Mouse (Mus musculus) cortical plate, adult 2 months (tissue): ENCODE results near the gene Ppm1l. TPM values are rescaled to one million over a fixed set of nuclear protein-coding genes. Genes with fewer than 3 reads are reported as not detected.
"Not testable (repeated sequence)": the region's sequence is repeated elsewhere in the genome, so short reads cannot be mapped to it uniquely, and the experiment has no call there.

ENCODE experiments used
- H3K27ac ChIP-seq: fragments of 200-500 bp; 2 replicates; pipeline ENCODE4 v1.5.1; 2012; ENCODE audit warnings: low read length, control low read depth, inconsistent platforms; ENCODE audit not compliant: insufficient read depth
- H3K4me1 ChIP-seq: fragments of 200-500 bp; 2 replicates; pipeline ENCODE4 v1.6.1; 2011; ENCODE audit warnings: low read length; ENCODE audit not compliant: control insufficient read depth, insufficient read depth
- H3K4me3 ChIP-seq: fragments of 200-500 bp; 2 replicates; pipeline ENCODE4 v1.5.1; 2011; ENCODE audit warnings: mild to moderate bottlenecking, low read length, control low read depth; ENCODE audit not compliant: insufficient read depth
- CTCF ChIP-seq: fragments of 200-500 bp; IDR thresholded peaks from 2 replicates; pipeline ENCODE4 v1.5.1; 2011; ENCODE audit warnings: mild to moderate bottlenecking, control low read depth, low read length; ENCODE audit not compliant: insufficient read depth; ENCODE audit errors: extremely low read depth
- POLR2A ChIP-seq: fragments of 200-500 bp; IDR thresholded peaks from 2 replicates; pipeline ENCODE4 v1.6.1; 2011; ENCODE audit warnings: mild to moderate bottlenecking, low read length, control low read depth; ENCODE audit not compliant: insufficient read depth; ENCODE audit errors: extremely low read depth
- polyA plus RNA-seq: library from polyadenylated mRNA; depleted of rRNA; stranded (reverse); fragments of >200 nt; gene quantifications from 2 replicates; pipeline ENCODE4 v1.2.3, GENCODE M21; 2012

Gene Ppm1l
- polyA plus RNA-seq, 1 experiment = 35.3 TPM

- TF ChIP-seq POLR2A (no peak), CTCF (no peak)
- Histone ChIP-seq H3K4me1 (no peaks in the 10 kb centered on the region; the same call in 1 of the 2 replicates), H3K4me3 (no peak overlapping the region), H3K27ac (no peak overlapping the region)
These were observed 76.4 kb downstream of the Ppm1l start for GRCm38 (mm10) chr3:69393079-69393478.

GRCm38 (mm10) chr3:69393991-69394390 is 77.3 kb downstream of the Ppm1l start:
- Histone ChIP-seq H3K27ac (no peak overlapping the region), H3K4me1 (no peaks in the 10 kb centered on the region; the same call in 1 of the 2 replicates), H3K4me3 (no peak overlapping the region)
- no peak for TF ChIP-seq POLR2A
- TF ChIP-seq CTCF = no peak

GRCm38 (mm10) chr3:69395084-69395483 is 78.4 kb downstream of the Ppm1l start:
- no peak for TF ChIP-seq POLR2A
- TF ChIP-seq CTCF = no peak
- Histone ChIP-seq H3K4me1 (no peaks in the 10 kb centered on the region; the same call in 1 of the 2 replicates), H3K4me3 (no peak overlapping the region), H3K27ac (no peak overlapping the region)

- no peaks in the 10 kb centered on the region; the same call in 1 of the 2 replicates for H3K4me1 ChIP-seq
- no peak for TF ChIP-seq POLR2A
- peak; percentile 36 for TF ChIP-seq CTCF
- H3K27ac ChIP-seq = no peak overlapping the region
- no peak overlapping the region for H3K4me3 ChIP-seq
These were observed 81.1 kb downstream of the Ppm1l start for GRCm38 (mm10) chr3:69397733-69398132.

- no peak for TF ChIP-seq CTCF
- H3K27ac ChIP-seq = no peak overlapping the region
- H3K4me1 ChIP-seq = no peaks in the 10 kb centered on the region
- no peak overlapping the region for H3K4me3 ChIP-seq
These were observed 82.7 kb downstream of the Ppm1l start for GRCm38 (mm10) chr3:69399336-69399735.

DNA sequence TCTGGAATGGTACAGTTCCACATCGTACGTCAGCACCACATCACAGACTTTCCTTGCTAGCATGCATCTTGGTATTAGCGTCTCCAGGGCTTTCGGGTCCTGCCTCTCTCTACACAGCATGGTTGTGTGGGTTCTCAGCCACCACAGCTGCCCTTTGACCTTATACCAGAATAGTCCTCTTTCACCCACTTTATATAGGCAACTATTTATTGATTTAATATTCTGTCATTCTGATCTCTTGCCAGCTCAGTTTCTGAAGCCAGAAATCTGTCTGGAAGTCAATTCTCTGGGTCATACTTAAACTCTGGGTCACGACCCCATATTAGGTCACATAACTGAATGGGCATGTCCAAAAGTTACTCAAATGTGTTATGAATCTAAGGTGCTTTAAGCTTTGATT is 86.5 kb downstream of the Ppm1l start:
- Histone ChIP-seq H3K27ac (no peak overlapping the region), H3K4me1 (no peaks in the 10 kb centered on the region), H3K4me3 (no peak overlapping the region)
- no peak for TF ChIP-seq CTCF
- no peak for TF ChIP-seq POLR2A

DNA sequence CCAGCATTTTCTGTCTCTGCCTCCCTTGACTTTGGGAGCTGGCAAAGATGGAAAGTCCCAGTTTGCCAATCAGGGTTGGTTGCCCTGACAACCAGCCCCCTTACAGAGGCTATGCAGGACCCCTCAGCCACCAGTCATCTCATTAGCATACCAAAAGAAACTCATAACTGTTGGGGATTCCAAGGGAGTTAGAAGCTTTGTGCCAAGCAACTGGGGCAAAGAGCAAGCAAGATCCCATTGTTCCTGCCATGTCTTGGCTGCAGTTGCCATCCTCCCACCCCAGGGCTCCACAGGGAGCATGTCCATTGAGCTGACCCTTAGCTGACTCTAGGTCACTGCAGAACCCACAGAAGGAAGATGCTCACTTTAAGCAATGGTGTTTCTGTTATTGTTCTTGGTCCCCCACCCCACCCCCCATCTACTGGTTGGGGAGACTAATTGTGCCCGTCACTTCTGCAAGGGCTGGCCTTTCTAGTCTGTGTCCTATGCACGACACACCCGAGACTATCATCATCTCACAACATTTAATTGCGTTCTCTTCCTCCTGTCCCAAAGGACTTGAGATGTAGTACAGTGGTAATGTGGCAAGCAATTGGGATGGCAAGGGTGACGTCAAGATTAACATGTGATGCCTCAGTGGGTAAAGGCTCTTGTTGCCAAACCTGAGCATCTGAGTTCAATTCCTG is 89.7 kb downstream of the Ppm1l start:
- Histone ChIP-seq H3K4me1 (no peaks in the 10 kb centered on the region), H3K4me3 (no peak overlapping the region), H3K27ac (no peak overlapping the region)
- TF ChIP-seq CTCF (no peak), POLR2A (no peak)

GRCm38 (mm10) chr3:69408064-69408463 is 91.4 kb downstream of the Ppm1l start:
- H3K4me1 ChIP-seq = no peaks in the 10 kb centered on the region
- H3K27ac ChIP-seq = no peak overlapping the region
- TF ChIP-seq CTCF (no peak), POLR2A (no peak)
- no peak overlapping the region for H3K4me3 ChIP-seq

DNA sequence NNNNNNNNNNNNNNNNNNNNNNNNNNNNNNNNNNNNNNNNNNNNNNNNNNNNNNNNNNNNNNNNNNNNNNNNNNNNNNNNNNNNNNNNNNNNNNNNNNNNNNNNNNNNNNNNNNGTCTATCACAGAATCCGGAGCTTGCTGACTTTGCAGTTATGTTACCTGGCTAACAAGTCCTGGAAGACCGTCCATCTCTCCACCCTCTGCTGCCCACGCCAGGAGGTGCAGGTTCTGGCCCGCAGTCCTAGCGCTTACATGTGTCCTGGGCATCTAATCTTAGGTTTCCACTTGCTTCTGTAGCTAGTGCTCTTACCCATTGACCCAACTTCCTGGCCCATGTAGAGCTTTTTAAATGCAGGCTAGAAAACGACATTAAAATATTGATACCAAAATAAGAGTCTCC is 99.5 kb downstream of the Ppm1l start:
- H3K27ac ChIP-seq = no peak overlapping the region
- no peak overlapping the region for H3K4me3 ChIP-seq
- H3K4me1 ChIP-seq = no peaks in the 10 kb centered on the region
- TF ChIP-seq CTCF = no peak
- no peak for TF ChIP-seq POLR2A

DNA sequence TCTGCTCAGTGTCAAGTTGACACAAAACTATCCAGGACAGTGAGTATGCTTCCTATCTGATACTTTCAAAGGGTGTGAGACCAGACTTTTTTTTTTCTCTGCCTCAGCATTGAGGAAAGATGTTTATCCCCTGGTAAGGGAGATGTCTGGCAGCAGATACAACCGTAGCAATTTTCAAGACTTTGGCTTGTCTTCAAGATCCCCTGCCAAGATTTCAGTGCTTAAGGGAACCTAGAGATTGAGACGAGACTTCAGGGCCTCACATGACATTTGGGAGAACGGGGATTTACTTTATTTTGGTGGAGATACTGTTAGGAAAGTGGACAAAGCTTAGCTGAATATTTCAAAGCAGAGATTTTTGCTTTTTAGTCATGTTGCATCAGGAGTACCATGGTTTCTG is 106.1 kb downstream of the Ppm1l start:
- TF ChIP-seq CTCF (no peak), POLR2A (no peak)
- H3K27ac ChIP-seq = no peak overlapping the region
- no peak overlapping the region for H3K4me3 ChIP-seq
- H3K4me1 ChIP-seq = no peaks in the 10 kb centered on the region; the same call in 1 of the 2 replicates

DNA sequence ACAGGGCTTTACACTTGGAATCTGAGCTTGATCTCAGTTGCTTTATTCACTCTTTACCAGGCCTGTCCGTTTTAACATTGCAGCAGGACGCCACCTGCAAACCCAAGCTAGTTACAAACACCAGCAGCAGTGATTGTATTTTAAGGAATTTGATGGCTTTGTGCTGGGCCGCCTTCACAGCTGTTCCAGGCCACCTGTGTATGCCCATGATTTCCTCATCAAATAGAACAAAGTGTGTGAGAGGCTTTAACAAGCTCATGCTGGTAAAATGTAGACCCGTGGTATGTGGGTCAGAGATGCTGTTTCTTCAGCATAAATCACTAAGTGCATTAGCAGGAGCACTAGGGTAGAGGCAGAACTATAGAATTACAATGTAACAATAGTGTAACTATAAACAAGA is 106.7 kb downstream of the Ppm1l start:
- no peak overlapping the region for H3K27ac ChIP-seq

GRCm38 (mm10) chr3:69424781-69425180 is 108.1 kb downstream of the Ppm1l start:
- not testable (repeated sequence) for H3K27ac ChIP-seq, H3K4me1 ChIP-seq, H3K4me3 ChIP-seq

More for the DNA sequence above, 106.7 kb downstream of the Ppm1l start:
- TF ChIP-seq CTCF (no peak), POLR2A (no peak)
- Histone ChIP-seq H3K4me3 (no peak overlapping the region), H3K4me1 (no peaks in the 10 kb centered on the region; the same call in 1 of the 2 replicates)
